Mouse (Mus musculus): ENCODE results near the gene Mfap4.

The Mfap4 gene

DNA sequence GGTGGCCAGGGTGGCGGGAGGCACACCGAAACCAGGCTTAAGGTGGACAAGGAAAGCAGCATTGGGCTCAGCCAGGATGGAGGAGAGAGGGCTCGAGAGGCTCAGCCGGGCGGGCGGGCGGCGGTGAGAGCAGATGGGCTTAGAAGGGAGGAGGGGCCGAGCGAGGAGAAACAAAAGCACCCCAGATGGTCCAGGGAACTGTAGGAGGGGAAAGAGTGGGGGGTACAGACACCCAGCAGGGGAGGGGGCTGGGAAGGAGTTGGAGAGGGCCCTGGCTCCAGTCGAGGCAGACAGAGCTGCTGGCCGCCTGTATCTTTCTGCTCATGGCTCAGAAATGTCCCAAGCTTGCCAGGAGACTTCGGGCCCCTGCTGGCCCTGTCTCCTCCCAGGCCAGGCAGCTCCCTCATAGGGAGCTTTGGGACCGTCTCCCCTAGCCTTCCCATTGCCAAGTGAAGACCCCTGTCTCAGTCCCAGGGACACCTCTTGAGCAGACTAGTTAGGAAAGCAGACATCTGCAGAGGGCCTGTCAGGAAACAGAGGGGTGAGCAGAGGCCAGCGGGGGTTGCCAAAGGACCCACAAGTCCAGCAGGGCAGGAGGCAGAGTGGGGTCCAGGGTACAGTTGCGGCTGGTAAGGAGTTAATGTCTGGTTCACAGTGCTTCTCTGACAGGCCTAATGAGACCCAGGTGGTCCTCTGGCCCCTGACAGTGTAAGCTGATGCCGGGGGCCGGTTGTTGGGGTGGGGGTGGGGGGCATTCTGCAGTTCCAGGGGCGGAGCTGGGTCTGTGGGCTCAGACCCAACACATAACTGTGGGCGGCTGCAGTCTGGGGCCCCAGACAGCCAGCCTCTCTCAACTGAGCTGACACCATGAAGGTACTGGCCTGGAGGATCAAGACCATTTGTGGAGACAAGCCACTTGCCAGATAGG lies at the start of gene Mfap4:
Gene Mfap4 (plus strand): TSS at position 819 of the 928 bp plus-strand sequence.
- peak; percentile 60 to 89 for DNase-seq

DNA sequence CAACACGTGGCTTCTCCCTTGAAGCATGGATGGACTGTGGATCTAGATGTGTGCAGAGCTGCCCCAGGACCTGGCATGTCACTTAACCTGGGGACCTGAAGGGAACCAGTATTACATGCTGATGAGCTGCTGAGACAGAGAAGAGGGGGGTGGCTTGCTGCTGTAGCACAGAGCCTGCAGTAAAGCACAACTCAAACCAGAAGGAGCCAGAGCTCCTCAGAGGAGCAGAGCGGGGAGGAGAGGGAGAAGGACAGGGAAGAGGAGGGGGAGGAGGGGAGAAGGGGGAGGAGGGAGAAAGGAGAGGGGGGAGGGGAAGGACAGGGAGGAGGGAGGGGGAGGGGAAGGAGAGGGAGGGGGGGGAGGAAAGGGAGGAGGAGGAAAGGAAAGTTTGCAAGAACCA lies 48.9 kb upstream of the Mfap4 start:
- no peak for DNase-seq

DNA sequence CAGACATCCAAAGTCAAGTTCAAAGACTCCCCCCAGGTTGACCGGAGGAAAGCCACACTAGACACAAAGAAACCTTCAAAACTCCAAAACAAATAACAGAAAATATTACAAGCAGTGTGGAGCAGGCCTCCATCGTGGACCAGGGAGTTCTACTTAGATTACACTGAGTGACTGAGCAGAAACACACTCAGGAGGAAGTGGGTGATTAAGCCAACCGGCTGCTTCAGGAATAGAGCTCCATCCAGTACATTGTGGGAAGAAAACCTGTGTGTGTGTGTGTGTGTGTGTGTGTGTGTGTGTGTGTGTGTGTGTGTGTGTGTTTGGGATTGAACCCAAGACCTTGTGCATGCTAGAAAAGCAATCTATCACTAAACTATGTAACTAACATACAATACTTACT lies 46.1 kb upstream of the Mfap4 start:
- DNase-seq, result no peak

DNA sequence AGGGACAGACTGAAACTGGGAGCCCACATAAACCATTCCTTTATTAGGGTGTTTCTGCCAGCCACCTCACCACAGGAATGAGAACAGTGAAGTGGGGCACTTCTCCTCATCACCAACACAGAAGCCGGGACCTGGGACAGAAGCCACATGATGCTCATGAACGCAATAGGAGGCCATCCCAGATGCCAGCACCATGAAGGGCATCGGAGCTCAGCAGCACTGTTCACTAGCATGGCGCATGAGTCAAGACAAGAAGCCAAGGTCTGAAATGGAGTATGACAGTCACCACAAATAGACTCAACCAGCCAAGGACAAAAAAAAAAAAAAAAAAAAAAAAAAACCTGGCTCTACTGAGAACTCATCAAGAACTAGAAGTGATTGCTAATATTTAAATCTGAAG lies 44.8 kb upstream of the Mfap4 start:
- DNase-seq, result no peak

DNA sequence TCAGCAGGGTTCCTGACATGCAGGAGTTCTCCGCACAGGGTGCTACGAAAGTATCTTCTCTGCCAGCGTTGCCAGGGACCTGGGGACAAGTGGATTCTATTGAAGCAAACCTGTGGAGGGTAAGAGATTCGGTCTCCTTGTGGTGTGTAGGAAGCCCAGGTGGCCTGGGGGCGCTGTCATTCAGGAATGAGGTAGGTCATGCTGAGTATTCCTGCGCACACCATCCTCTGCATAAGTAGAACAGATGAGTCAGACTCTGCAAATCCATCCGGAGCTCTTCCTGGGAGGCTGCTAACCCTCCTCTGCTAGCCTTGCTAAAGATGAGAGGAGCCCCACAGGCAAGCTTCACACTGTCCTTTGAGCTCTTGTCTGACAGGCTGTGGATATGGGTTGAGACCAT lies 43.6 kb upstream of the Mfap4 start:
- no peak for DNase-seq

DNA sequence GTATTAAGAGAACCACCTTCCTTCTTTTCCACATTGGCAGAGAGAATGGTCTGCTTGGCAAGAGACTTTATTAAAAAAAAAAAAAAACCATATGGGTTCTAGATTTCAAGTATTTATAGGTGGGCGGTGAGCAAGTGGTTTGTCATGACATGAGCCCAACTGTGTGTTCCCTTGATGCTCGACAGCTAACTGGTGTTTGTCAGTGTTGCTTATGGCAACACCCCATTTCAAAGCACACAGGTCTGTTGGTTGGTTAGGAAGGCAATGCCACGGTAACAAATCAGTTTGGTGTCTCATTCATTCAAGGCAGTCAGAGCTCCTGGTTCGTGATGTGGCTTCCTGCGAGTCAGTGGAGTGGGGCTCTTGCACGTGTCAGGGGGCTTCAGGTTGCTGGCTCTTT lies 41.4 kb upstream of the Mfap4 start:
- DNase-seq, result no peak

DNA sequence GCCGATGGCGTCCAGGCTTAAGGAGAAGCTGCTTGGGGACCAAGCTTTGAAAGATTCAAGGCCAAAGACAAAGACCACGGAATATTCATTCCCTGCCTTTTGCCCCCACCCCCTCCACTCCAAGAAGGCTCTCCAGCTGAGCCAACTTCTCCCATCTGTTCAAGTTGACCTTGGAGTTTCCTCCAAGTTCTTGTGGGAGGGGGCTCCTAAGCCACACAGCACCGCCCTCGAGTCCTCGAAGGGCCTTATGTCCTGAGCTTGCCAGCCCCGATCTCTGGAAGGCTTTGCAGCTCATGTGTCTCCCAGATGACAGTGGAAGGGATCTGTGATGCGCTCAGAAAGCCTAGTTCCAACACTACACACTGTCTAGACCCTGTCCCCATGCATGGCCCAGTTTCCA lies 37.9 kb upstream of the Mfap4 start:
- DNase-seq, result no peak

DNA sequence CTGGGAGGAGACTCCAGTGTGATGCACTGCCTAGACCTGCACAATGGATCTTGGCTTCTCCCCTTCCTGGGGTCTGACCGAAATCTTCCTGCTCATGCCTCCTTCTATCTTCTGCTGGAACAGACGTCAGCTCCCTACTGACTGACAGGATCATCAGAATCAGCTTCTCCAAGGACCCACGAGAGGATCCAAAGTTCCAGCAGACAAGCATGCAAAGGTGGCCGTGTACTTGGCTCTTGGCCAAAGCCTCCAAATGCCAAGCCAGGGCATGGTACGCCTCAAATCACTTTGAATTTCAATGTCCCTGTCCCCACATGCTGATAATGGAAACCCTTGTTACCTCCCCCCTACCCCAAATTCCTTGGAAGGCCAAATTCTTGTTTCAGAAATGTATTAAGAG lies 37.2 kb upstream of the Mfap4 start:
- no peak for DNase-seq

DNA sequence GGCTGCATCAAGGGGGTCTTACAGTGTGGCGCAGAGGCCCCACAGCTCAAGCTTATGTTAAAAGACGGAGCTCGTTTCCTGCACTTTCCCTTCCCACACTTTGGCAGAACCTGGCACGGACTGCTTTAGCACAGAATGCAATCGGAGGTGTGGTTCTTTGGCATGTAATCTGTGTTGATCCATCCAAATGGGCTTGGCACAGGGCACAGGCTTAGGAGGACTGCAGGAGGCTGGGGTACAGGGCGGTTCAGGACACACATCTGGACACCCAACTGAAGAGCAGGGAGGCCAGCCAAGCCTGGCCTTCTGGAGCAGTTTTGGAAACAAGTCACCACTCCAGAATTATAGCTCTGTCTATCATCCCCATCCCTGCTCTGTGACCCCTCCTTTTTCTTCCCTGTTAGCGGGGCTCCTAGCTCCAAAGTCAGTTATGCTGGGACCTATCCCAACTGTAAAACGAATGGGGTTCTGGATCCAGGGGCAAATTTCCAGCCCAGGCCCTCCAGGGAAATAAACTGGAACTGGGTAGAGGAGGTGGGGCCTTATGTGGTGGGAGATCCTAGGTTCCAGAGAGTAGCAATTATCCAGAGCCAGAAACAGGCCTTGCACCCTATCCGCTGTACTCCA lies 36.5 kb upstream of the Mfap4 start:
- DNase-seq, result peak in 1 of 2 experiments; percentile 60

DNA sequence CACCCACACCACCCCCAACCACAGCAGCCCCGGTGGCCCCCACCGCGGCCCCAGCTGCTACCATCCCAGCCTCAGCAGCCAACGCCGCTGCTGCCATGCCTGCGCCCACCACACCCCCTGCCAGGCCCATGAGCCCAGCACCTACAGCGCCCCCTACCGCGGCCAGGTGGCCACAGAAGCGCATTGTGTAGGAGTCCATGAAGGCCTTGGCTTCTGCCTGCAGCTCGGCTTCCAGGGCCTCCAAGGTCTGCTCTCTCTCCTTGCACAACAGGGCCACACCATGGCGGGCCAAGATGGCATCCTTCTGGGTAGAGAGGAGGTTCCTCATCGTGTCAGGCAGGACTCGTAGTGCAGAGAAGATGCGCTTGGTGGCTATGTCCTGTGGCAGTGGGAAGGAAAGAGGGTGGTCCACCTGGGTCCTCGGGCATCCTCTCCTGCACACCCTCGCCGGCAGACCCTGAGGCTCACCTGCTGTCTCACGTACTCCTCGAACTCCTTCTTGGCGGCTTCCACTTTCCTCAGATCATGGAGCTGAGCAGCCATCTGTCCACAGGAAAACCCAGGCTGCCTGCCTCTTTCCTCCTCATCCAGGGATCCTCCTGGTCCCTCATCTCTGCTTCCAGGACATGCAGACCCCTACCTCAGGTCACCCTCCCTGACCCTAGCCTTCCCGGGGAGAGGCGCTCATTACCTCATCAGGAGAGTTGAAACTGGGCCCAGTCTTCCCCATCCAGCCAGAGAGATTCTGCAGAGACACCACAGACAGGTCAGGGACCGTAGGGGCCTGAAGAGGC lies 35.5 kb upstream of the Mfap4 start:
- DNase-seq, result peak in 1 of 2 experiments; percentile 35

DNA sequence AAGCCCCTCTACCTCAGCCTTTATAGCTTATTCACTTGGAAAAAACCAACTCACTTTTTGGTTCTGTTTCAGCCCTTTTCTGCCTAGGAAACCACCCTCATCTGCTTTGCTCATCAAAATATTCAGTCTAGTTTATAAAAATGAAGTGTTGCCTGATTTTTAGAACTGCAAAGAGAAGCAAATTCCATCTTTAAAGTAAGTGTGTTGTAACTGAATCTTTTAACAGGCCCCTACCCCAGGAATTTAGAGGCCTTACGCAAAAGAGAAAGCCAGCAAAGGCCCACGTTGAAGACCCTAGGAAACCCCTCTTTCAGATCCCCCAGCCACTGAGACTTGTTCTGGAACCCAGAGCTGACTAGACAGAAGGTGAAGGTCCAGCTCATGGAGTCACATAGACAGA lies 21.2 kb upstream of the Mfap4 start:
- DNase-seq, result no peak

DNA sequence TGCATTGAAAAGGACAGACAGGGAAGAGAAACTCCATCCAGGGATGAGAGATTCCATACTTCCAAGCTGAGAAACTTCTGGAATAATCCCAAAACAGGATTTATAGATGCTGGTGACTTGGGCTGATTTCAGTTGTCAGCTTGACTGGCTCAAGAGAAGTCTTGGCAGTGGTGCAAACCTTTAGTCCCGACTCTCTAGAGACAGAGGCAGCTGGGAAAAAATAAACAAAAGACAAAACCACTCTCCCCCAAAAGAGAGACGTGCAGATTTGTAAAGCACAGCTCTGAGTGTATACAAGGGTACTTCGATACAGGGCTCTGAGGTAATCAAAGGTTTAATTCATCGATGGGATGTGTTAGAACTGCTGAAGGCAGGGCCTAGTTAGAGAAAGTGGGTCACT lies 19.8 kb upstream of the Mfap4 start:
- DNase-seq, result no peak

DNA sequence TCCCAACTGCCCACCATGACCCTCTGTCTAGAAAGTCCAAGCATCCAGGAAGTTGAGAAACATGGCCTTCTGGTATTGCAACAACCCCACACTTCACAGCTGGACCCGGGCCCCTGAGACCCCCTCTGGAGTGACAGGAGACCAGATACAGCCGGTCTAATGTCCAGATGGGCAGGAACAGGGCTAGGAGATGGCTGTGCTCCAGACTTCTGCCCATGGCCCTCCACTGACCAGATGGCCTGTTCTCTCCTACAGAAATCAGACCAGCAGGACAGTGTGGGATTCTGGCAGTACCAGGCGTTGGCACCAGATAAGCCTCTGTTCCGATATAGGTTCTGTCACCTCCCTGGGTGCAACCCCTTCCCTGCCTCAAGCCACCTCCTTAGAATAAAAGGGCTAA lies 16.7 kb upstream of the Mfap4 start:
- DNase-seq, result peak; percentile 61 to 88

DNA sequence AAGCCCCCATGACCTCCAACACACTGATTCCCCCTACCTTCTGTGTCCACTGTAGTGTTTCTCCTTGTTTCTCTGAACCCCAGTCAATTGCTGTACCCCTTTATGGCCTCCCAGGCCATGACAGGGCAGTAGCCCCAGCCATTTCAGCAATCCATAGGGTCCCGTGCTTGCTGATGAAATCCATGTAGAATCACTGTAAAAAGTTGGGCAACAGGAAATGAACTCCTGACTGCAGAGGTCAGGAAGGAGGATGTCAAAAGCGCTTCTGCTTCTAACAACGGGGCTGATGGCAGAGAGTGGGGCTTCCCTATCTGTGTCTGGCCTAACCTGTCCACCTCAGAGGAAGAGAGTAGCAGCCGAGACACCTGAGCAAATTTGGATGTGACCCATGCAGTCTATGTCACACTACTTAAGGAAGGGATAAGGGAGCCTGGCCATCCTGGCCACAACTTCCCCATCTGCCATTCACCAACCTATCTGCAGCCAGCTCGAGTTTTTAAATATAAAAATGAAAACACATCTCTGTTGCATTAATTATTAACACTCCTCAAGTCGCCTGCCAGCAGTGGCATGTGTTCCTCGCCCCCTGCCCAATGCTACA lies 15.8 kb upstream of the Mfap4 start:
- DNase-seq, result no peak

DNA sequence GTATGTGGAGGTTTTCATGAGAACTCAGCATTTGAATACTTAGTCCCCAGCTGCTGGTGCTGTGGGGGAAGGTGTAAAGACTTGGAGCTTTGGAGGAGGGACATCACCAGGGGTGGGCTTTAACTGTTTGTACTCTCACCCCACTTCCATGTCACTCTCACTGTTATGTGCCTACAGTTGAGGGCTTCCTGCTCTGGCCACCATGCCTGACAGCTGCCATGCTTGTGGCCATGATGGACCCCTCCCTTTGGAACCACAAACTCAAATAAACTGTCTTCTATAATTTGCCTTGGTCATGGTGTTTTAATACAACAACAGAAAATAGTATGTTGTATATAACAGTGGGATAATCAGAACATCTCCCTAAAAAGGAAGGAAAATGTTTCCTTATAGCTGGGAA lies 14.4 kb upstream of the Mfap4 start:
- no peak for DNase-seq

DNA sequence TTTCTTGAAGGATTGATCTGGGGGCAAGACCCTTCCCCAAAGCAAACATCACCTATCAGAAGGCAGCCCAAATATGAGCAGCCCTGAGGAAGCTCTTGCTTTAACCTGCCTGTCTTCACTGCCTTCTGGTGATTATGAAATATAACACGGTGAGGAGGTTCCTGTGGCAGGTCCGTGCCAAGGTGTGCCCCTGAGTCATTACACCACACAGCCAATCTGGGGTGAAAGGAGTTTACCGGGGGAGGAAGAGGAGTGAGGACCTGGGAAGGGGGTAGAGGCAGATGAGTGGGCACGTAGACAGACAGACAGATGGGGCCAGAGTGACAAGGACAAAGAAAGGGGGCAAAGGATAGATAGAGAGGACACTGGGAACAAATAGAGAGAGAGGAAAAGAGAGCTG lies 11.6 kb upstream of the Mfap4 start:
- no peak for DNase-seq

DNA sequence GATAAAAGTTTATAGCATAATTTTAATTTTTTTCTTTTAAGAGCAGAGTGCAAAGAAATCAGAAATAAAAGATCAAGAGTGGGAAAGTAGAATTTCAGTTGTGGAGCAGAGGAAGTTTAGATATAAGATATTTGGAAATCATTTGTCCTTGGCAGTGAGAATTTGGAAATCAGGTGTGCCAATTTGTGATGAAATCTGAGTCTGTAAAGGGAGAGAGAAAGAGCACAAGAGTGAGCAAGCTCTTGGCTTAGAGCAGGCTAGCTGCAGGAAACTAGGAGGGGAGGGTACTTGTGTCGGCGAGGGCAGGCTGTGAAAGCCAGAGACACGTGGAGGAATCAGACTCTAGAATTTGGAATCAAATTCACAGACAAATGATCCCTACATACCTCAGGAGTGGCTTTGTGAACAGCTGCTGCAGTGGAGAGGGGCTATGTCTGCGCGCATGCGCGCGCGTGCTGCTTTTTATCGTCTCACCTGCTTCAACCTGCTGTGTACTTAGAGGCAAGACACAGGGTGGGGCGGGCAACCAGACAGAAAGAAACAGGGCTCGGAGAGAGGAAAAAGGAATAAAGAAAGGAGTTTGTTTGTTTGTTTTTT lies 8.3 kb upstream of the Mfap4 start:
- peak; percentile 35 to 53 for DNase-seq

DNA sequence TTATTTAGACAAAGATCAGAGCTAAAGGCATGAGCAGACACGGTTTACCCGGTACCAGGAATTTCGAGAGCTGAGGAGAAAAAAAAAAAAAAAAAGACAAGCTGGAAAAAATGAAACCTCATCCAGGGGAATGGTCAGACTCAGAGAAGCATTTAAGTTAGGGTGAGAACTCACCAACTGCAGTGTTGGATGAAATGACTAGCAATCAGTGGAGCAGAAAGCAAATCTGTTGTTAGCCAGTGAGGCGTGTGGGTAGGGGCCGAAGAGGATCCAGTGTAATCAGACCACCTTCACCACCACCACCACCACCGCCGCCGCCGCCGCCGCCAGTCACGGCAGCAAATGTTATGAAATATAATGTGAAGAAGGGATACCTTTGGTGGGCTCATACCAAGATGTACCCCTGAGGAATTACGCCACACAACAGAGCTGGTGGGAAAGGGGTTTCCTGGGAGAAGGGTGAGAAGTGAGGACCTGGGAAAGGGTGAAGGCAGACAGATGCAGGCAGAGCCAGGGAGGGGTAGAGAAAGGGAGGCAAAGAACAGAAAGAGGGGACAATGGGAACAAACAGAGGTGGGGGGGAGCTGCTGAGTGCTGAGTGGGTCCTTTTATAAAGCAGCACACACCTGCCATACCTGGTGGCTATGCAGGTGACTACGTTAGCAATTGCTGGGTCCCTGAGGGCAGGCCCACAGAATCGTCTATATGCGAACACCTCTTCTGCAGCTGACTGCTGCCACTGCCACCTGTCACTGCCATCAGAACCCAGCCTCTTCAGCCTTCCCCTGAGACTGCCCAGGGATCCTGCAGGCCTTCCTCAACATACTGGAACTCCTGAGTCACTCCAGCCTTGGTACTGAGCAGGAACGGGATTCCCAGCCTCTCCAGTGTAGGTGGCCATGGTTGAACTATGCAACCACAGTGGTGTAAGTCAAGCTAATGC lies 7.4 kb upstream of the Mfap4 start:
- DNase-seq, result no peak

DNA sequence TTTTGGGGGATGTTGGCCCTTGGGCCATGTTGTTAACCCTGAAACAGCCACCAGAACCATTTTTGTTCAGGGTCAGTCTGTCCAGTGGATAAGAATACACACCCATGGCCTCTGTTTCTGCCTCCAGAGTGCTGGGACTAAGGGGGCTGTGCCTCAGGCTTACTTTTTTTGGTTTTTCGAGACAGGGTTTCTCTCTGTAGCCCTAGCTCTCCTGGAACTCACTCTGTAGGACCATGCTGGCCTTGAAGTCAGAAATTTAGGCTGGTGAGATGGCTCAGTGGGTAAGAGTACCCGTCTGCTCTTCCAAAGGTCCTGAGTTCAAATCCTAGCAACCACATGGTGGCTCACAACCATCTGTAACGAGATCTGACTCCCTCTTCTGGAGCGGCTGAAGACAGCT lies 6.4 kb upstream of the Mfap4 start:
- DNase-seq, result no peak

DNA sequence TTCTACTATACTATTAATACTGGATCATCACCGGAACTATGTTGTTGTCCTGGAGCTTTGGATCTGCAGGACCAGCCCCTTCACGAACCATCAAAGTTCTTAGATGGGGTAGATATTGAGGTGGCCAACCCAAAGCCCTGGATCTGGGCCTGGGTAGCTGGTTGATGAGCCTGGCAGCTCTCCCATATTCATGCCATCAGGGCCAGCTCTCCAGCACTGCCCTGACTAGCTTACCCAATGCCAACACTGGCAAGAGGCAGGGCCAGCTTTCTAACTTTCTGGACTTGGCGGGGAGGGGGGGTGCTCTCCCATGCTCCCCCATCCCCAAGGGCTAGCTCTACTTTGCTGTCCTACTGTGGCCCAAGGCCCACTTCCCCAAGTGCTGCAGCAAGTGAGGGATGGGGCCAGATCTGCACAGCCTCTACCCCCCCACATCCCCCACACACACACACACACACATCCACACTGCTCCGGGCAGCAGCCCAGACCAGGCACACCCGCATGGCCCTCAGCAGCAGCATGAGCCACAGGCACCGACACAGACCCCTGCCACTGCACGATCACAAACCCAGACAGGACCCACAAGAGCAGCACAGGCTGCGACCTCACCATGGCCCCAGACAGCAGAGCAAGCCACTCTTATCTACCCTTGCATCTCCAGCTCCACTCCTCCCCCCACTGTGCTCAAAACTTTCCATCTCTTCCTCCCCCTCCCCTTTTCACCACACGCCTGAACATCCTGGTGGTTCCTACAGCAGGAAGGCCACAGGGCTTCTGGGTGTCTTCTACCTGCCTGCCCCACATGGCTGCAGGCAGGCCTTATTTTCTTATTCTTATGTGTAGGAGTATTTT lies 3.8 kb upstream of the Mfap4 start:
- no peak for DNase-seq

Measured in lung, postnatal 4 days (tissue).